Mouse (Mus musculus): ENCODE data around the gene 2310046K23Rik.

- TF ChIP-seq CTCF (IDR thresholded peaks at IDR 0.05; ENCODE audit: borderline replicate concordance, insufficient read depth, low read length), result no peak
- TF ChIP-seq POLR2A (IDR thresholded peaks at IDR 0.05; ENCODE audit: low read depth, low read length), result no peak
Measured at GRCm38 (mm10) chr3:92579508-92579907, 45.2 kb upstream of the 2310046K23Rik start.

Measured in embryonic fibroblast, embryonic 13.5 days (primary cell).